Mouse (Mus musculus) MEL (cell line): ENCODE data around the gene Mov10.

Experiments
- ELF1 ChIP-seq: IDR thresholded peaks from 2 replicates; pipeline ENCODE4 v1.6.1; 2014; ENCODE audit warnings: low read depth, mild to moderate bottlenecking, inconsistent platforms, low read length, improper control_type of control experiment, moderate library complexity
- EP300 ChIP-seq, 2 experiments: IDR thresholded peaks; 2 replicates each; pipeline ENCODE4 v1.6.1; 2011; ENCODE audit warnings: improper control_type of control experiment in 2 of 2, low read length in 2 of 2, low read depth in 1 of 2, mild to moderate bottlenecking in 1 of 2
- NRF1 ChIP-seq: IDR thresholded peaks from 2 replicates; pipeline ENCODE4 v1.6.1; 2014; ENCODE audit warnings: low read depth, mild to moderate bottlenecking, inconsistent platforms, low read length, improper control_type of control experiment, moderate library complexity; ENCODE audit not compliant: poor library complexity, insufficient read depth, severe bottlenecking
- POLR2A ChIP-seq, 2 experiments: IDR thresholded peaks; 2 replicates each; pipeline ENCODE4 v1.6.1; 2011 to 2012; ENCODE audit warnings: low read length in 2 of 2, mild to moderate bottlenecking in 2 of 2, control low read depth in 1 of 2, improper control_type of control experiment in 1 of 2, low read depth in 1 of 2, moderate library complexity in 1 of 2; ENCODE audit not compliant: control insufficient read depth in 1 of 2, insufficient read depth in 1 of 2, poor library complexity in 1 of 2
- USF2 ChIP-seq, 2 experiments: IDR thresholded peaks; 2 replicates each; pipeline ENCODE4 v1.6.1; 2011 to 2012; ENCODE audit warnings: improper control_type of control experiment in 2 of 2, low read length in 2 of 2, borderline replicate concordance in 1 of 2, inconsistent platforms in 1 of 2, low read depth in 1 of 2, mild to moderate bottlenecking in 1 of 2; ENCODE audit not compliant: insufficient read depth in 1 of 2

- TF ChIP-seq EP300 (IDR thresholded peaks at IDR 0.05; ENCODE audit: low read depth in 1 of 2, low read length in 2 of 2) = peak; percentile 58 to 82
- 0 out of 2 replicates have a peak, but pooled peaks have one; percentile 9 for TF ChIP-seq NRF1
- no peak for TF ChIP-seq USF2 (IDR thresholded peaks at IDR 0.05; ENCODE audit: borderline replicate concordance in 1 of 2, insufficient read depth in 1 of 2, low read depth in 1 of 2, low read length in 2 of 2)
- TF ChIP-seq POLR2A (IDR thresholded peaks at IDR 0.05; ENCODE audit: control insufficient read depth in 1 of 2, insufficient read depth in 1 of 2, low read depth in 1 of 2, low read length in 2 of 2, poor library complexity in 1 of 2) = peak; percentile 69 to 78
- TF ChIP-seq ELF1 = peak; percentile 84
Measured at GRCm38 (mm10) chr3:104863786-104864650, 45.7 kb upstream of the Mov10 start, which contains the start of the genes St7l and Capza1.
